Comparison of ENCODE assay signal across 11 mouse cellular contexts in the genomic region with DNA sequence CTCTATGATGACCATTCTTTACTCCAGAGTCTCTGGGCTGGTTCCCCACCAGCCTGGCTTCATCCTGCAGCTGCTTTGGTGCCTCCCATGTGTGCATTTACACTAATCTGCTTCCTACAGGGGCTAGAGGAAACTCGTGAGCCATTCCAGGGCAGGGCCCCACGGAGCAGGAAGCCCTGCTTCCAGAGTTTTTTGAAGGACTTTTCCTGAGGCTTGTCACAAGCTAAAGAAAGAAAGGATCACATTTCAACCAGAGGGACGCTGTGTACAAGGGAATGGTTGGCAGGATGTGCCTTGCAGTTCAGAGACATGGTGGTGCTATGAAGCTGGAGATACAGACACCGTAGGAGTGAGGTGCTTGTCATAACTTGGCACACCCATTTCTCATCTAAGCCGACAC. TPM values are rescaled to one million over a fixed set of nuclear protein-coding genes. Genes with fewer than 3 reads are reported as not detected.
DNase-seq lines count a peak whose midpoint lies in the region; ATAC-seq and TF ChIP-seq lines count a peak whose summit lies in the region.
"Had no signal": no experiment of that assay in that cellular context is flagged by ENCODE, and none has a peak within 500 bp of the region (broad histone marks: within the 10 kb centered on the region; RNA-seq: fewer than 3 reads in every experiment).

No protein-coding gene starts in this region.

- intact Hi-C loops in gastrocnemius, adult 2 months (cut with DNase I) = no loop called here
- intact Hi-C loops in gastrocnemius, postnatal 36 days (cut with DNase I) = no loop called here

- ATAC-seq in heart, embryonic 11.5 days (replicated peaks; ENCODE audit: insufficient number of reproducible peaks, low FRiP score, low TSS enrichment) = peak; percentile 83
- no peak for ATAC-seq in limb, embryonic 11.5 days (ENCODE audit: insufficient number of reproducible peaks, low FRiP score, low TSS enrichment, low read depth)
- no peak for ATAC-seq in megakaryocyte-erythroid progenitor cell, adult 5-6 weeks (replicated peaks; ENCODE audit: low FRiP score, low TSS enrichment, poor library complexity, severe bottlenecking)
- ATAC-seq: hindbrain, embryonic 16.5 days had no signal

- no peak for DNase-seq in gastrocnemius, adult 2 months
- no peak for DNase-seq in gastrocnemius, postnatal 36 days
- DNase-seq in brain, adult 2 months (ENCODE audit: low read depth, low spot score) = peak; percentile 15
- DNase-seq in limb, embryonic 11.5 days (ENCODE audit: low spot score) = no peak
- DNase-seq in cerebellum, postnatal 14 days = no peak
- DNase-seq in layer of hippocampus, postnatal 10 days (ENCODE audit: low spot score in 2 of 2) = no peak

- peak overlapping the region; percentile 77 for H3K27ac ChIP-seq in gastrocnemius, adult 2 months
- H3K27ac ChIP-seq in heart, embryonic 11.5 days (ENCODE audit: low read depth, low read length) = peak overlapping the region; percentile 81
- H3K27ac ChIP-seq in limb, embryonic 11.5 days (replicated peaks; ENCODE audit: low read depth, low read length) = peak overlapping the region; percentile 68; the same call in 1 of the 2 replicates
- H3K27ac ChIP-seq: forebrain, embryonic 12.5 days; midbrain, embryonic 12.5 days had no signal

- no peak overlapping the region for H3K4me2 ChIP-seq in heart, embryonic 11.5 days
- no peak overlapping the region for H3K4me2 ChIP-seq in limb, embryonic 11.5 days (ENCODE audit: low read depth, severe bottlenecking)
- H3K4me2 ChIP-seq: forebrain, embryonic 12.5 days; midbrain, embryonic 12.5 days had no signal

- no peak overlapping the region for H3K4me3 ChIP-seq in gastrocnemius, adult 2 months
- H3K4me3 ChIP-seq in heart, embryonic 11.5 days (ENCODE audit: low read depth, low read length) = no peak overlapping the region
- no peak overlapping the region for H3K4me3 ChIP-seq in limb, embryonic 11.5 days (ENCODE audit: low read depth, low read length)
- H3K4me3 ChIP-seq: forebrain, embryonic 12.5 days; midbrain, embryonic 12.5 days had no signal

- no peaks in the 10 kb centered on the region for H3K9me3 ChIP-seq in heart, embryonic 11.5 days (replicated peaks; ENCODE audit: control insufficient read depth, low read length)
- no peaks in the 10 kb centered on the region for H3K9me3 ChIP-seq in limb, embryonic 11.5 days (ENCODE audit: control insufficient read depth, low read length)
- H3K9me3 ChIP-seq: forebrain, embryonic 12.5 days; midbrain, embryonic 12.5 days had no signal

- peaks cover 12% of the 10 kb centered on the region; the same call in 1 of the 2 replicates for H3K4me1 ChIP-seq in heart, embryonic 11.5 days (ENCODE audit: control insufficient read depth, insufficient read depth, low read length)
- H3K4me1 ChIP-seq in limb, embryonic 11.5 days (ENCODE audit: control insufficient read depth, insufficient read depth, low read length) = peaks cover 9% of the 10 kb centered on the region
- H3K4me1 ChIP-seq: forebrain, embryonic 12.5 days; midbrain, embryonic 12.5 days had no signal

- TF ChIP-seq CTCF in gastrocnemius, adult 2 months (IDR thresholded peaks at IDR 0.05) = no peak

- no peak overlapping the region for H3K9ac ChIP-seq in heart, embryonic 11.5 days (ENCODE audit: low read depth, low read length)
- H3K9ac ChIP-seq in limb, embryonic 11.5 days (ENCODE audit: low read length) = no peak overlapping the region
- H3K9ac ChIP-seq: forebrain, embryonic 12.5 days; midbrain, embryonic 12.5 days had no signal

- no peaks in the 10 kb centered on the region for H3K27me3 ChIP-seq in heart, embryonic 11.5 days (ENCODE audit: control insufficient read depth, insufficient read depth, low read length)
- no peaks in the 10 kb centered on the region for H3K27me3 ChIP-seq in limb, embryonic 11.5 days (ENCODE audit: control insufficient read depth, insufficient read depth, low read length)
- H3K27me3 ChIP-seq: forebrain, embryonic 12.5 days; midbrain, embryonic 12.5 days had no signal

- 30% methylated on average over 5 of the region's 5 CpGs for WGBS in heart, embryonic 11.5 days (ENCODE audit: insufficient replicate concordance)
- WGBS in limb, embryonic 11.5 days = 38% methylated on average over 5 of the region's 5 CpGs

- H3K36me3 ChIP-seq in heart, embryonic 11.5 days (ENCODE audit: control insufficient read depth, insufficient read depth, low read length) = no peaks in the 10 kb centered on the region
- peaks cover 7% of the 10 kb centered on the region for H3K36me3 ChIP-seq in limb, embryonic 11.5 days (ENCODE audit: control insufficient read depth, insufficient read depth, low read length)

RNA-seq across cellular contexts. Expression of a gene that starts 14.8 kb away (rescaled TPM):
- 10 to 100 TPM in 1 of 2 experiments, 1 to 10 TPM in 1; 9.6 to 10.4 TPM for total RNA-seq in gastrocnemius, adult 2 months (2021)
- total RNA-seq in gastrocnemius, postnatal 36 days (2021) = 10 to 100 TPM; 10.1 to 11.4 TPM
- 20.5 and 20.7 TPM in 2 replicates for polyA plus RNA-seq in heart, embryonic 11.5 days (2014; fragmentation: Nextera tagmentation; extraction: Ambion mirVana)
- polyA plus RNA-seq in limb, embryonic 11.5 days (2014; fragmentation: Nextera tagmentation; extraction: Ambion mirVana) = 123 and 124 TPM in 2 replicates
- total RNA-seq in megakaryocyte-erythroid progenitor cell, adult 5-6 weeks (2014; fragmentation: Nextera tagmentation) = 2.3 TPM in 1 of 2 replicates, not detected in the other
- total RNA-seq in megakaryocyte-erythroid progenitor cell, adult 5-6 weeks (2017) = 0.28 TPM in 1 of 2 replicates, not detected in the other
- total RNA-seq in layer of hippocampus, postnatal 10 days (2021) = 10 to 100 TPM; 13.4 to 15.1 TPM
